Mouse (Mus musculus) erythroblast, embryonic 14.5 days (primary cell): Measurements from ENCODE around the gene Inpp4b.

ENCODE experiments used
- GATA1 ChIP-seq: IDR thresholded peaks from 2 replicates; pipeline ENCODE4 v1.6.1; 2012; ENCODE audit warnings: low read length, inconsistent platforms, mixed read lengths
- TAL1 ChIP-seq: IDR thresholded peaks from 3 replicates; pipeline ENCODE4 v1.6.1; 2012; ENCODE audit warnings: low read length, inconsistent platforms, mixed read lengths

- TF ChIP-seq GATA1 (no peak), TAL1 (no peak)
Measured at GRCm38 (mm10) chr8:81865664-81866063, 523.3 kb downstream of the Inpp4b start.
